Comparison of ENCODE assay signal across 8 mouse cellular contexts in the genomic region with DNA sequence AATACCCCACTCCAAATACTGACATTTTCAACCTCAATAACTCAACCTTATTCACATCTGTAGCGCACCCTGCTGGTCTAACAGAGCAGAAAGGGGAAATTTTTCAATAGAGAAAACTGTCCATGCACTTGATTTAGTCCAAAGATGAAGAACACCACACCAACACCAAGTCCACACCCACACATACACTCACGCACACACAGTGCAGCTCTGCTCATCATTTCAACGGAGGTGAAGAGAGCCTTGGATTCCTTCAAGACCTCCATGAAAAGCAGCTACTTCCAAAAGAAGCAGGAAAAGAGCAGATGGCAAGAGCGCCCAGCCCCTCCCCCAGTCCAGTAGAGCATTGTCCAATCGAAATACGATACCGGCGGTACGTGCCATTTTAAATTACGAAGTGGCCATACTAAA. TPM values are rescaled to one million over a fixed set of nuclear protein-coding genes. Genes with fewer than 3 reads are reported as not detected.
DNase-seq lines count a peak whose midpoint lies in the region; ATAC-seq and TF ChIP-seq lines count a peak whose summit lies in the region.

No protein-coding gene starts in this region.

- no peaks in the 10 kb centered on the region for H3K9me3 ChIP-seq in MEL (replicated peaks; ENCODE audit: insufficient read depth, low read length)
- H3K9me3 ChIP-seq in forebrain, embryonic 15.5 days = no peaks in the 10 kb centered on the region
- no peaks in the 10 kb centered on the region for H3K9me3 ChIP-seq in neural tube, embryonic 13.5 days

- H3K27me3 ChIP-seq in MEL (ENCODE audit: control insufficient read depth in 1 of 2, insufficient read depth in 2 of 2, low read length in 2 of 2) = no peaks in the 10 kb centered on the region
- no peaks in the 10 kb centered on the region for H3K27me3 ChIP-seq in forebrain, embryonic 15.5 days
- H3K27me3 ChIP-seq in neural tube, embryonic 13.5 days = peaks cover 2% of the 10 kb centered on the region; the same call in 1 of the 2 replicates

- H3K27ac ChIP-seq in MEL (ENCODE audit: control insufficient read depth, low read depth, low read length) = no peak overlapping the region
- H3K27ac ChIP-seq in forebrain, embryonic 15.5 days (replicated peaks) = peak overlapping the region; percentile 84; the same call in 1 of the 2 replicates
- H3K27ac ChIP-seq in neural tube, embryonic 13.5 days (replicated peaks) = no peak overlapping the region

- peak overlapping the region; percentile 82 for H3K9ac ChIP-seq in MEL (ENCODE audit: control insufficient read depth, low read depth, low read length, poor library complexity, severe bottlenecking)
- H3K9ac ChIP-seq in forebrain, embryonic 15.5 days (replicated peaks) = peak overlapping the region; percentile 76
- peak overlapping the region; percentile 86 for H3K9ac ChIP-seq in neural tube, embryonic 13.5 days

- H3K4me1 ChIP-seq in MEL (ENCODE audit: control insufficient read depth in 1 of 2, insufficient read depth in 2 of 2, low read length in 2 of 2) = peaks cover 0 to 3% of the 10 kb centered on the region in 2 experiments; a peak in 1 of 4 replicates
- peaks cover 17% of the 10 kb centered on the region for H3K4me1 ChIP-seq in forebrain, embryonic 15.5 days
- peaks cover 33% of the 10 kb centered on the region for H3K4me1 ChIP-seq in neural tube, embryonic 13.5 days (replicated peaks)

- H3K4me2 ChIP-seq in forebrain, embryonic 15.5 days (replicated peaks) = peak overlapping the region; percentile 69
- H3K4me2 ChIP-seq in neural tube, embryonic 13.5 days = peak overlapping the region; percentile 86

- no peak for TF ChIP-seq POLR2A in MEL (IDR thresholded peaks at IDR 0.05; ENCODE audit: control insufficient read depth in 1 of 2, insufficient read depth in 1 of 2, low read depth in 1 of 2, low read length in 2 of 2, poor library complexity in 1 of 2)

- no peak for TF ChIP-seq EP300 in MEL (IDR thresholded peaks at IDR 0.05; ENCODE audit: low read depth in 1 of 2, low read length in 2 of 2)

- H3K4me3 ChIP-seq in MEL (ENCODE audit: control insufficient read depth in 1 of 2, insufficient read depth in 1 of 2, low read depth in 2 of 2, low read length in 2 of 2) = peak overlapping the region; percentile 55 to 62
- H3K4me3 ChIP-seq in forebrain, embryonic 15.5 days = peak overlapping the region; percentile 87
- peak overlapping the region; percentile 78 for H3K4me3 ChIP-seq in neural tube, embryonic 13.5 days

- TF ChIP-seq RAD21 in MEL (IDR thresholded peaks at IDR 0.05; ENCODE audit: low read depth, low read length) = peak; percentile 35

- peak; percentile 81 for DNase-seq in MEL (ENCODE audit: low read depth, low spot score)
- DNase-seq in c-Kit-positive CD71-positive TER-119-negative erythroid progenitor cells, embryonic 14.5 days (ENCODE audit: low read depth) = peak; percentile 59
- DNase-seq in heart, postnatal 4 days = peak; percentile 59
- peak; percentile 29 to 62 for DNase-seq in layer of hippocampus, adult 18-20 months (ENCODE audit: low spot score in 2 of 2)
- peak; percentile 49 to 63 for DNase-seq in lung, adult 18-20 months
- peak; percentile 45 for DNase-seq in testis, postnatal 14 days (ENCODE audit: low spot score)

- no peak for ATAC-seq in forebrain, embryonic 15.5 days (replicated peaks)
- ATAC-seq in neural tube, embryonic 13.5 days (ENCODE audit: low read depth) = no peak

- peaks cover 3 to 4% of the 10 kb centered on the region in 2 experiments; a peak in 3 of 4 replicates for H3K36me3 ChIP-seq in MEL (ENCODE audit: control insufficient read depth in 1 of 2, insufficient read depth in 2 of 2, low read length in 2 of 2)
- no peaks in the 10 kb centered on the region for H3K36me3 ChIP-seq in forebrain, embryonic 15.5 days
- no peaks in the 10 kb centered on the region for H3K36me3 ChIP-seq in neural tube, embryonic 13.5 days

- WGBS in forebrain, embryonic 15.5 days = 4% methylated on average over 10 of the region's 10 CpGs
- 7% methylated on average over 10 of the region's 10 CpGs for WGBS in neural tube, embryonic 13.5 days

- H3K79me2 ChIP-seq in MEL (ENCODE audit: control insufficient read depth, insufficient read depth, low read length, poor library complexity) = peaks cover 58% of the 10 kb centered on the region

- peak in 2 of 3 experiments; percentile 59 to 77; a peak in 4 of 6 replicates for TF ChIP-seq CTCF in MEL (IDR thresholded peaks at IDR 0.05 in 2 of 3, conservative IDR thresholded peaks at IDR 0.05 in 1 of 3; ENCODE audit: control insufficient read depth in 1 of 3, insufficient read depth in 1 of 3, low read depth in 2 of 3, low read length in 3 of 3, poor library complexity in 1 of 3, severe bottlenecking in 1 of 3)

TF ChIP-seq in MEL, 35 proteins besides CTCF, POLR2A, EP300 and RAD21:
- TF ChIP-seq MYC (IDR thresholded peaks at IDR 0.05; ENCODE audit: low read depth, low read length) = no peak
- no peak for TF ChIP-seq TAL1 (IDR thresholded peaks at IDR 0.05; ENCODE audit: low read length)
- TF ChIP-seq SIN3A (IDR thresholded peaks at IDR 0.05; ENCODE audit: low read length) = 0 out of 2 replicates have a peak, but pooled peaks have one; percentile 50
- peak; percentile 38 for TF ChIP-seq MXI1 (IDR thresholded peaks at IDR 0.05; ENCODE audit: low read depth, low read length)
- no peak; the same call in 1 of the 2 replicates for TF ChIP-seq CHD2 (IDR thresholded peaks at IDR 0.05; ENCODE audit: low read length)
- no peak for TF ChIP-seq POLR2AphosphoS5 (IDR thresholded peaks at IDR 0.05; ENCODE audit: borderline replicate concordance, low read depth, low read length)
- TF ChIP-seq KAT2A (conservative IDR thresholded peaks at IDR 0.05; ENCODE audit: low read depth, low read length) = no peak
- no peak for TF ChIP-seq ZNF384 (IDR thresholded peaks at IDR 0.05; ENCODE audit: low read depth, low read length)
- TF ChIP-seq HCFC1 (IDR thresholded peaks at IDR 0.05; ENCODE audit: low read depth, low read length) = no peak
- TF ChIP-seq MAZ (IDR thresholded peaks at IDR 0.05; ENCODE audit: low read depth, low read length) = no peak
- TF ChIP-seq MEF2A (IDR thresholded peaks at IDR 0.05; ENCODE audit: extremely low read depth, insufficient replicate concordance, low read depth, low read length, poor library complexity, severe bottlenecking) = no peak
- TF ChIP-seq SMC3 (IDR thresholded peaks at IDR 0.05; ENCODE audit: low read depth, low read length) = peak; percentile 48
- no peak for TF ChIP-seq ETS1 (IDR thresholded peaks at IDR 0.05; ENCODE audit: low read depth, low read length)
- no peak for TF ChIP-seq GABPA (IDR thresholded peaks at IDR 0.05; ENCODE audit: low read depth, low read length)
- no peak for TF ChIP-seq RCOR1 (IDR thresholded peaks at IDR 0.05; ENCODE audit: low read depth, low read length)
- no peak for TF ChIP-seq NRF1 (IDR thresholded peaks at IDR 0.05; ENCODE audit: insufficient read depth, low read depth, low read length, poor library complexity, severe bottlenecking)

RNA-seq across cellular contexts. Expression of gene Zc3h7a, which starts 1.5 kb away (rescaled TPM):
- total RNA-seq in MEL (2012; rRNA removed) = 40.9 and 48.7 TPM in 2 replicates
- polyA plus RNA-seq in MEL (2012; ENCODE audit: insufficient read depth in 1 of 2, insufficient read length in 2 of 2, low read depth in 1 of 2, low replicate concordance in 2 of 2, missing spikeins in 1 of 2) = 100 to 1,000 TPM in 1 of 2 experiments, 10 to 100 TPM in 1; 77.4 to 202 TPM
- polyA plus RNA-seq in forebrain, embryonic 15.5 days (2015; fragmentation: Nextera tagmentation; extraction: Ambion mirVana) = 72.9 and 74.8 TPM in 2 replicates
- 10 to 100 TPM; 58.2 to 60.0 TPM for total RNA-seq in heart, postnatal 4 days (2021)
- total RNA-seq in layer of hippocampus, adult 18-20 months (2021) = 10 to 100 TPM; 59.9 to 62.2 TPM
- polyA plus RNA-seq in neural tube, embryonic 13.5 days (2015; fragmentation: Nextera tagmentation; extraction: Ambion mirVana) = 74.6 and 83.8 TPM in 2 replicates

RNA-seq across cellular contexts. Expression of gene Rsl1d1, which starts 28.5 kb away (rescaled TPM):
- total RNA-seq in MEL (2012; rRNA removed) = 191 and 232 TPM in 2 replicates
- 1,000 to 10,000 TPM in 1 of 2 experiments, 100 to 1,000 TPM in 1; 228 to 1,181 TPM for polyA plus RNA-seq in MEL (2012; ENCODE audit: insufficient read depth in 1 of 2, insufficient read length in 2 of 2, low read depth in 1 of 2, low replicate concordance in 2 of 2, missing spikeins in 1 of 2)
- polyA plus RNA-seq in forebrain, embryonic 15.5 days (2015; fragmentation: Nextera tagmentation; extraction: Ambion mirVana) = 155 and 157 TPM in 2 replicates
- total RNA-seq in heart, postnatal 4 days (2021) = 10 to 100 TPM; 64.3 to 70.0 TPM
- total RNA-seq in layer of hippocampus, adult 18-20 months (2021) = 10 to 100 TPM; 52.0 to 55.9 TPM
- 144 and 164 TPM in 2 replicates for polyA plus RNA-seq in neural tube, embryonic 13.5 days (2015; fragmentation: Nextera tagmentation; extraction: Ambion mirVana)

RNA-seq across cellular contexts. Expression of gene Txndc11, which starts 40.2 kb away (rescaled TPM):
- 19.7 and 24.9 TPM in 2 replicates for total RNA-seq in MEL (2012; rRNA removed)
- polyA plus RNA-seq in MEL (2012; ENCODE audit: insufficient read depth in 1 of 2, insufficient read length in 2 of 2, low read depth in 1 of 2, low replicate concordance in 2 of 2, missing spikeins in 1 of 2) = 10 to 100 TPM in 1 of 2 experiments, not detected in 1; 33.7 TPM
- polyA plus RNA-seq in forebrain, embryonic 15.5 days (2015; fragmentation: Nextera tagmentation; extraction: Ambion mirVana) = 32.1 and 34.4 TPM in 2 replicates
- total RNA-seq in heart, postnatal 4 days (2021) = 10 to 100 TPM; 26.4 to 27.5 TPM
- total RNA-seq in layer of hippocampus, adult 18-20 months (2021) = 10 to 100 TPM; 26.4 to 28.5 TPM
- polyA plus RNA-seq in neural tube, embryonic 13.5 days (2015; fragmentation: Nextera tagmentation; extraction: Ambion mirVana) = 28.7 and 29.6 TPM in 2 replicates
